Mouse (Mus musculus) ES-Bruce4 (cell line): Measurements from ENCODE around the gene Safb.

Source experiments
- CTCF ChIP-seq: IDR thresholded peaks from one replicate; pipeline ENCODE4 v1.8.1; 2011; ENCODE audit warnings: low read depth, low read length
- EP300 ChIP-seq: IDR thresholded peaks from 2 replicates; pipeline ENCODE4 v1.6.1; 2011; ENCODE audit warnings: low read depth, low read length; ENCODE audit not compliant: insufficient read depth
- POLR2A ChIP-seq: IDR thresholded peaks from one replicate; pipeline ENCODE4 v1.8.1; 2011; ENCODE audit warnings: low read length; ENCODE audit not compliant: insufficient read depth

DNA sequence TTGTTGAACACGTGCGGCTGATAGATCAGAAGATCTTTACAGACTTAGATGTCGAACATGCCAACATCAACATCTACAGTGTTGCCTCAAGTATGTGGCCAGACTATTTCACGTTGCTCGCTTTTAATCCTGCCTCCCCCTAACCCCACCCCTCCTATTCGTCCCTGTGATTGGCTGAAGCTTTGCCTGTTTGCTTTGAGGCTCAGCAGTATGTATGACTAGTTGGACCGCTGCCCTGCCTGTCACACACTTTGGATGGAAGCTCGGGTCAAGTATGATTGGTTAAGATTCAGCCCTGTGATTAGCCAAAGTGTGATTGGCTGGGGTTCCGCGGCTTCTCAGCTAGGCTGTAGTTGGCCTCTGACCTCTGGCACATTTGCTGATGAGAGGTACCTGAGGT is 67.2 kb downstream of the Safb start:
- no peak for TF ChIP-seq EP300
- TF ChIP-seq POLR2A = no peak
- TF ChIP-seq CTCF = no peak
